Mouse (Mus musculus): Measurements from ENCODE around the gene Zbtb45. TPM values are rescaled to one million over a fixed set of nuclear protein-coding genes. Genes with fewer than 3 reads are reported as not detected.

Zbtb45 gene
- polyA plus RNA-seq, 1 experiment: 24.5 TPM

DNA sequence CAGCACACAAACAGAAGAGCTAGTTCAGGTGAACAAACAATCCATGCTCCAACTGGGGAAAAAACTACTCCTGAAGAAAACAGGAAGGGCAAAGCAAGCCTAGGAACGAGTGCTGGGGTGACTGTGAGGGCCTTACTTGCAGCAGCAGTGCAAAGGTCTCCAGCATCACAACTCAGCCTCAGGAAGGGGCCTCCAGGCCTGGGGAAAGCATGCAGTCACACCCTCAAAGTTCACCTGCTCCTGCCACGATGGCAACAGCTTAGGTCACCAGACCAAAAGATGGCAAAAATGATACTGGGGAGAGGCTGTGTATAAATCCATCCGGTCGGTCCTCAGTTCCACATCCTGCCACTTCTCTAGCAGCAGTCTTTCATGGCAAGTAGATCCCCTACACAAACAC lies 50.9 kb downstream of the Zbtb45 start:
- Histone ChIP-seq H3K4me3 (ENCODE audit: extremely low read depth, insufficient read depth, insufficient read length) (no peak overlapping the region), H3K36me3 (ENCODE audit: control insufficient read depth, insufficient read depth, low read length) (no peaks in the 10 kb centered on the region), H3K4me1 (ENCODE audit: control insufficient read depth, insufficient read depth, insufficient read length) (no peaks in the 10 kb centered on the region; the same call in 1 of the 2 replicates), H3K27ac (ENCODE audit: insufficient read depth, low read length) (no peak overlapping the region), H3K27me3 (ENCODE audit: control insufficient read depth, insufficient read depth, low read length) (no peaks in the 10 kb centered on the region)
- TF ChIP-seq POLR2A (IDR thresholded peaks at IDR 0.05; ENCODE audit: low read depth, low read length): no peak
- DNase-seq (ENCODE audit: low read depth in 1 of 2, low spot score in 2 of 2): no peak
- 72% methylated on average over 4 of the region's 4 CpGs for WGBS

DNA sequence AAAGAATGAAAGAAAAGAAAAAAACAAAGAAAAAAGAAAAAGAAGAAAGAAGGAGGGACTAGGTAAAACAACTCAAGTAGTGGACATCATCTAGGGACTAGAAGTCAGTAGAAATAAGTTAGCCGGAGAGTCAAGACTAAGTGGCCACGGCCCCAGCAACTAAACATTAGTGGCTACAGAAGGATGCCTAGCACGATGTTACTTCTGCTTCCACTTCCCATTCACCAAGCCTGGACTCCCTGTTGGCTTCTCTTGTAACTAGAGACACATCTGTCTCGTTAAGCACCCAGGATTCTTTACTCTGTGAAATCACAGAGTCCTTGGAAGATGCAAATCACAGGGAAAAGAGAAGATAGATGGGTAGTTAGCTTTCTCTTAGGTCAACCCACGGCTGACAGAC lies 52.3 kb downstream of the Zbtb45 start:
- Histone ChIP-seq H3K4me1 (ENCODE audit: control insufficient read depth, insufficient read depth, insufficient read length) (no peaks in the 10 kb centered on the region; the same call in 1 of the 2 replicates), H3K36me3 (ENCODE audit: control insufficient read depth, insufficient read depth, low read length) (no peaks in the 10 kb centered on the region), H3K27me3 (ENCODE audit: control insufficient read depth, insufficient read depth, low read length) (no peaks in the 10 kb centered on the region), H3K4me3 (ENCODE audit: extremely low read depth, insufficient read depth, insufficient read length) (no peak overlapping the region), H3K27ac (ENCODE audit: insufficient read depth, low read length) (no peak overlapping the region)
- DNase-seq (ENCODE audit: low read depth in 1 of 2, low spot score in 2 of 2): no peak
- TF ChIP-seq POLR2A (IDR thresholded peaks at IDR 0.05; ENCODE audit: low read depth, low read length) (no peak), CTCF (IDR thresholded peaks at IDR 0.05; ENCODE audit: extremely low read depth, insufficient read depth, insufficient read length, insufficient replicate concordance) (no peak)
- 67% methylated on average over 5 of the region's 5 CpGs for WGBS

DNA sequence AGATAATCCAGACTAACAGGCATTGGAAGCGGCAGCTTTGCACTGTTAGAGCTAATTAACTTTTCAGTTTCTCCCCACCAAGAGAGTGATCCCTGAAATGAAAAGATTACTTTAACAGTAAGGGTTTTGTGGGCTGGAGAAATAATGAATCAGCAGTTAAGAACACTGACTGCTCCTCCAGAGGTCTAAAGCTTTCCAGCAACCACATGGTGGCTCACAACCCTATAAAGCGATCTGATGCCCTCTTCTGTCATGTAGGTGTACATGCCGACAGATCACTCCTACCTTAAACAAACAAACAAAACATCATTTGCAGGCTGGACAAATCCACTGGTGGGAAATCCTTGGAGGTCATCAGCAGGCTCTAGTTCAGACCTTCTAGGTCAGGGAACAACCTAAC lies 54.9 kb downstream of the Zbtb45 start:
- TF ChIP-seq POLR2A (IDR thresholded peaks at IDR 0.05; ENCODE audit: low read depth, low read length): no peak
- no peak for TF ChIP-seq CTCF (IDR thresholded peaks at IDR 0.05; ENCODE audit: extremely low read depth, insufficient read depth, insufficient read length, insufficient replicate concordance)
- Histone ChIP-seq H3K36me3 (ENCODE audit: control insufficient read depth, insufficient read depth, low read length) (no peaks in the 10 kb centered on the region), H3K27ac (ENCODE audit: insufficient read depth, low read length) (no peak overlapping the region), H3K27me3 (ENCODE audit: control insufficient read depth, insufficient read depth, low read length) (no peaks in the 10 kb centered on the region), H3K4me1 (ENCODE audit: control insufficient read depth, insufficient read depth, insufficient read length) (peaks cover 4% of the 10 kb centered on the region; the same call in 1 of the 2 replicates), H3K4me3 (ENCODE audit: extremely low read depth, insufficient read depth, insufficient read length) (no peak overlapping the region)
- DNase-seq (ENCODE audit: low read depth in 1 of 2, low spot score in 2 of 2): no peak
- 33% methylated on average over 3 of the region's 3 CpGs for WGBS

Other genes with a start within 250 kb of the Zbtb45 start
- 0.76 and 1.4 TPM in 2 replicates for gene Zscan18, start 206.4 kb downstream of the Zbtb45 start, polyA plus RNA-seq (2012; rRNA removed)
- 0.81 and 0.92 TPM in 2 replicates for gene Zfp329, start 191.2 kb downstream of the Zbtb45 start, polyA plus RNA-seq (2012; rRNA removed)
- gene Zfp110, start 175.3 kb downstream of the Zbtb45 start, polyA plus RNA-seq (2012; rRNA removed): 9.5 and 12.4 TPM in 2 replicates
- gene Zfp128, start 128.9 kb downstream of the Zbtb45 start, polyA plus RNA-seq (2012; rRNA removed): 0.65 and 0.85 TPM in 2 replicates
- gene Zscan22, start 112.2 kb downstream of the Zbtb45 start, polyA plus RNA-seq (2012; rRNA removed): 6.8 and 7.1 TPM in 2 replicates
- 2,106 and 2,648 TPM in 2 replicates for gene Rps5, start 87.7 kb downstream of the Zbtb45 start, polyA plus RNA-seq (2012; rRNA removed)
- gene Rnf225, start 82.6 kb downstream of the Zbtb45 start, polyA plus RNA-seq (2012; rRNA removed): 0.21 and 0.31 TPM in 2 replicates
- 3.7 and 4.7 TPM in 2 replicates for gene Zfp324, start 44.2 kb downstream of the Zbtb45 start, polyA plus RNA-seq (2012; rRNA removed)
- gene Zfp446, start 32.2 kb downstream of the Zbtb45 start, polyA plus RNA-seq (2012; rRNA removed): 4.1 and 5.1 TPM in 2 replicates
- gene Slc27a5, start 11.8 kb downstream of the Zbtb45 start, polyA plus RNA-seq (2012; rRNA removed): 0.21 TPM in 2 replicates
- 272 TPM in 2 replicates for gene Trim28, start 10.9 kb downstream of the Zbtb45 start, polyA plus RNA-seq (2012; rRNA removed)
- 40.2 and 41.1 TPM in 2 replicates for gene Chmp2a, start 24.8 kb upstream of the Zbtb45 start, polyA plus RNA-seq (2012; rRNA removed)
- 62.7 and 90.8 TPM in 2 replicates for gene Ube2m, start 28.2 kb upstream of the Zbtb45 start, polyA plus RNA-seq (2012; rRNA removed)
- 0.76 and 1.1 TPM in 2 replicates for gene Mzf1, start 44.7 kb upstream of the Zbtb45 start, polyA plus RNA-seq (2012; rRNA removed)
- gene Vmn1r85, start 85.1 kb upstream of the Zbtb45 start, polyA plus RNA-seq (2012; rRNA removed): not detected in 2 replicates
- gene Vmn1r86, start 109.9 kb upstream of the Zbtb45 start, polyA plus RNA-seq (2012; rRNA removed): not detected in 2 replicates
- gene Vmn1r87, start 130.1 kb upstream of the Zbtb45 start, polyA plus RNA-seq (2012; rRNA removed): not detected in 2 replicates
- gene Vmn1r88, start 149.5 kb upstream of the Zbtb45 start, polyA plus RNA-seq (2012; rRNA removed): not detected in 2 replicates
- gene Vmn1r89, start 203.0 kb upstream of the Zbtb45 start, polyA plus RNA-seq (2012; rRNA removed): not detected in 2 replicates

Data from spleen, adult 2 months (tissue).